Mouse (Mus musculus) hindlimb bud, embryonic 11.5 days (tissue): ENCODE data around the gene Mid1.
"Not testable (repeated sequence)": the region's sequence is repeated elsewhere in the genome, so short reads cannot be mapped to it uniquely, and the experiment has no call there.

Source experiments
- DNase-seq: peaks from one replicate; pipeline ENCODE4 v3.0.0-alpha.2; 2012; ENCODE audit warnings: low read depth, low spot score; ENCODE audit errors: extremely low spot score

Gene Mid1

GRCm38 (mm10) chrX:169998559-169999219 is 313.7 kb downstream of the Mid1 start:
- not testable (repeated sequence) for DNase-seq

DNA sequence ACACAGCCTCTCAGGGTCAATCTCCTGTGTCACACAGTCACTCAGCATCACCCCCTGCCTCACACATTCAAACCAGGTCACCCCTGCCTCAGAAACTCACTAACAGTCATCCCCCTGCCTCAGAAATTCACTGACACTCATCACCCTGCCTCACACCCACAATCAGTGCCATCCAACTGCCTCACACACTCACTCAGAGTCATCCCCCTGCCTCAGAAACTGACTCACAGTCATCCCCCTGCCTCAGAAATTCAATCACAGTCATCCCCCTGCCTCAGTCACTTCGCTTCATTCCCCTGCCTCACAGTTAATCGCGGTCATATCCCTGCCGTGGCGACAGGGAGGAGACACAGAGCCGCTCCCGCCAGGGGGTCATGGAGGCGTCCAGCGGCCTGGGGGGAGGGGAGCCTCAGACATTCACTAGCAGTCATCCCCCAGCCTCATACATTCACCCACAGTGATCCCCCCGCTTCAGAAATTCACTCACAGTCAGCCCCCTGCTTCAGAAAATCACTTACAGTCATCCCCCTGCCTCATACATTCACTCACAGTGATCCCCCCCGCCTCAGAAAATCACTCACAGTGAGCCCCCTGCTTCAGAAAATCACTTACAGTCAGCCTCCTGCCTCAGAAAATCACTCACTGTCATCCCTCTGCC is 314.4 kb downstream of the Mid1 start:
- DNase-seq = not testable (repeated sequence)

DNA sequence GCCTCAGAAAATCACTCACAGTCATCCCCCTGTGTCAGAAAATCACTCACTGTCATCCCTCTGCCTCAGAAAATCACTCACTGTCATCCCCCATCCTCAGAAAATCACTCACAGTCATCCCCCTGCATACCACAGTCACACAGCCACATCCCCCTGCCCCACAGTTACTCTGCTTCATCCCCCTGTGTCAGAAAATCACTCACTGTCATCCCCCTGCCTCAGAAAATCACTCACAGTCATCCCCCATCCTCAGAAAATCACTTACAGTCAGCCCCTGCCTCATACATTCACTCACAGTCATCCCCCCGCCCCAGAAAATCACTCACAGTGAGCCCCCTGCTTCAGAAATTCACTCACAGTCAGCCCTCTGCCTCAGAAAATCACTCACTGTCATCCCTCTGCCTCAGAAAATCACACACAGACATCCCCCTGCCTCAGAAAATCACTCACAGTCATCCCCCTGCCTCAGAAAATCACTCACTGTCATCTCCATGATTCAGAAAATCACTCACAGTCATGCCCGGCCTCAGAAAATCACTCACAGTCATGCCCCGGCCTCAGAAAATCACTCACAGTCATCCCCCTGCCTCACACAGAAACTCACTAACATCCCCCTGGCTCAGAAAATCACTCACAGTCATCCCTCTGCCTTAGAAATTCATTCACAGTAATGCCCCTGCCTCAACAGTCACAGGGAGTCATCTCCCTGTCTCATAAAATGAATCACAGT is 315.1 kb downstream of the Mid1 start:
- not testable (repeated sequence) for DNase-seq

DNA sequence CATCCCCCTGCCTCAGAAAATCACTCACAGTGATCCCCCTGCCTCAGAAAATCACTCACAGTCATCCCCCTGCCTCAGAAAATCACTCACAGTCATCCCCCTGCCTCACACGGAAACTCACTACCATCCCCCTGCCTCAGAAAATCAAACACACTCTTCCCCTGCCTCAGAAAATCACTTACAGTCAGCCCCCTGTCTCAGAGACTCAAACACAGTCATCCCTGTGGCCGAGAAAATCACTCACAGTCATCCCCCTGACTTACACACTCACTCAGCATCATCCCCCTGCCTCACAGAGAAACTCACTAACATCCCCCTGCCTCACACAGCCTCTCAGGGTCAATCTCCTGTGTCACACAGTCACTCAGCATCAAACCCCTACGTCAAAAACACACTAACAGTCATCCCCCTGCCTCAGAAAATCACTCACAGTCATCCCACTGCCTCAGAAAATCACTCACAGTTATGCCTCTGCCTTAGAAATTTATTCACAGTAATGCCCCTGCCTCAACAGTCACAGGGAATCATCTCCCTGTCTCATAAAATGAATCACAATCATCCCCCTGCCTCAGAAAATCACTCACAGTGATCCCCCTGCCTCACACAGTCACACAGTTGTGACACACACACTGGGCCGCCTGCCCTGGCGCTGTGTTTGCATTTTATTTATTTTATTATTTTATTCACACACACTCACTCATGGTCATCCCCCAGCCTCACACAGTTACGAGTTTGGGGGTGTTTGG is 315.8 kb downstream of the Mid1 start:
- DNase-seq = not testable (repeated sequence)

DNA sequence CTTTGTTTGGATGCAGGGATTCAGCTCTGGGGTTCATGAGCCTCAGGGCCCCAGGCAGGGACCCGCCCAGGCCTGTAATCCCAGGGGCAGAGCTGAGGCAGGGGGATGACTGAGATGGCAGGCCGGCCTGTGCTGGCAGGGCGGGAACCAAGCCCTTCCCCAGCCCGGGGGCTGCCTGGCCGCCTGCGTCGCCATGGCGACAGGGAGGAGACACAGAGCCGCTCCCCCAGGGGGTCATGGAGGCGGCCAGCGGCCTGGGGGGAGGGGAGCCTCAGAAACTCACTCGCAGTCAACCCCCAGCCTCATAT is 316.3 kb downstream of the Mid1 start:
- not testable (repeated sequence) for DNase-seq

GRCm38 (mm10) chrX:170002510-170003197 is 317.7 kb downstream of the Mid1 start:
- not testable (repeated sequence) for DNase-seq

DNA sequence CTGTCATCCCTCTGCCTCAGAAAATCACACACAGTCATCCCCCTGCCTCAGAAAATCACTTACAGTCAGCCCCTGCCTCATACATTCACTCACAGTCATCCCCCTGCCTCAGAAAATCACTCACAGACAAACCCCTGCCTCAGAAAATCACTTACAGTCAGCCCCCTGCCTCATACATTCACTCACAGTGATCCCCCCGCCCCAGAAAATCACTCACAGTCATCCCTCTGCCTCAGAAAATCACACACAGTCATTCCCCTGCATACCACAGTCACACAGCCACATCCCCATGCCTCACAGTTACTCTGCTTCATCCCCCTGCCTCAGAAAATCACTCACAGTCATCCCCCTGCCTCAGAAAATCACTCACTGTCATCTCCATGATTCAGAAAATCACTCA is 318.5 kb downstream of the Mid1 start:
- DNase-seq = not testable (repeated sequence)

DNA sequence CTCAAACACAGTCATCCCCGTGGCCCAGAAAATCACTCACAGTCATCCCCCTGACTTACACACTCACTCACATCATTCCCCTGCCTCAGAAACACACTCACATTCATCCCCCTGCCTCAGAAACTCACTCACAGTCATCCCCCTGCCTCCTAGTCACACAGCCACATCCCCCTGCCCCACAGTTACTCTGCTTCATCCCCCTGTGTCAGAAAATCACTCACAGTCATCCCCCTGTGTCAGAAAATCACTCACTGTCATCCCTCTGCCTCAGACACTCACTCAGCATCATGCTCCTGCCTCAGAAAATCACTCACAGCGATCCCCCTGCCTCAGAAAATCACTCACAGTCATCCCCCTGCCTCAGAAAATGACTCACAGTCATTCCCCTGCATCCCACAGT is 319.2 kb downstream of the Mid1 start:
- not testable (repeated sequence) for DNase-seq

DNA sequence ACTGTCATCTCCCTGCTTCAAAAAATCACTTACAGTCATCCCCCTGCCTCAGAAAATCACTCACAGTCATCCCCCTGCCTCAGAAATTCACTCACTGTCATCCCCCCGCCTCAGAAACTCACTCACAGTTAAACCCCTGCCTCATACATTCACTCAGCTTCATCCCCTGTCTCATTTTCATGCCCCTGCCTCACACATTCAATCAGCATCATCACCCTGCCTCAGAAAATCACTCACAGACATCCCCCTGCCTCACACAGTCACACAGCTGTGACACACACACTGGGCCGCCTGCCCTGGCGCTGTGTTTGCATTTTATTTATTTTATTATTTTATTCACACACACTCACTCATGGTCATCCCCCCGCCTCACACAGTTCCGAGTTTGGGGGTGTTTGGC is 319.8 kb downstream of the Mid1 start:
- not testable (repeated sequence) for DNase-seq

DNA sequence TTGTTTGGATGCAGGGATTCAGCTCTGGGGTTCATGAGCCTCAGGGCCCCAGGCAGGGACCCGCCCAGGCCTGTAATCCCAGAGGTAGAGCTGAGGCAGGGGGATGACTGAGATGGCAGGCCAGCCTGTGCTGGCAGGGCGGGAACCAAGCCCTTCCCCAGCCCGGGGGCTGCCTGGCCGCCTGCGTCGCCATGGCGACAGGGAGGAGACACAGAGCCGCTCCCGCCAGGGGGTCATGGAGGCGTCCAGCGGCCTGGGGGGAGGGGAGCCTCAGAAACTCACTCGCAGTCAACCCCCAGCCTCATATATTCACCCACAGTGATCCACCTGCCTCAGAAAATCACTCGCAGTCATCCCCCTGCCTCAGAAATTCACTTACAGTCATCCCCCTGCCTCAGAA is 320.2 kb downstream of the Mid1 start:
- not testable (repeated sequence) for DNase-seq

DNA sequence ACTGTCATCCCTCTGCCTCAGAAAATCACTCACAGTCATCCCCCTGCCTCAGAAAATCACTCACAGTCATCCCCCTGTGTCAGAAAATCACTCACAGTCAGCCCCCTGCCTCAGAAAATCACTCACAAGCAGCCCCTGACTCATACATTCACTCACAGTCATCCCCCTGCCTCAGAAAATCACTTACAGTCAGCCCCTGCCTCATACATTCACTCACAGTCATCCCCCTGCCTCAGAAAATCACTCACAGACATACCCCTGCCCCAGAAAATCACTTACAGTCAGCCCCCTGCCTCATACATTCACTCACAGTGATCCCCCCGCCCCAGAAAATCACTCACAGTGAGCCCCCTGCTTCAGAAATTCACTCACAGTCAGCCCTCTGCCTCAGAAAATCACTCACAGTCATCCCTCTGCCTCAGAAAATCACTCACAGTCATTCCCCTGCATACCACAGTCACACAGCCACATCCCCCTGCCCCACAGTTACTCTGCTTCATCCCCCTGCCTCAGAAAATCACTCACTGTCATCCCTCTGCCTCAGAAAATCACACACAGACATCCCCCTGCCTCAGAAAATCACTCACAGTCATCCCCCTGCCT is 320.8 kb downstream of the Mid1 start:
- DNase-seq = not testable (repeated sequence)

GRCm38 (mm10) chrX:170006694-170007247 is 321.8 kb downstream of the Mid1 start:
- DNase-seq = not testable (repeated sequence)

- not testable (repeated sequence) for DNase-seq
Observed at GRCm38 (mm10) chrX:170007375-170008178, 322.6 kb downstream of the Mid1 start.

DNA sequence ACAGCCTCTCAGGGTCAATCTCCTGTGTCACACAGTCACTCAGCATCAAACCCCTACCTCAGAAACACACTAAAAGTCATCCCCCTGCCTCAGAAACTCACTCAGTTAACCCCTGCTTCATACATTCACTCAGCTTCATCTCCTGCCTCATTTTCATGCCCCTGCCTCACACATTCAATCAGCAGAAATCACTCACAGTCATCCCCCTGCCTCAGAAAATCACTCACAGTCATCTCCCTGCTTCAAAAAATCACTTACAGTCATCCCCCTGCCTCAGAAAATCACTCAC is 323.1 kb downstream of the Mid1 start:
- not testable (repeated sequence) for DNase-seq

DNA sequence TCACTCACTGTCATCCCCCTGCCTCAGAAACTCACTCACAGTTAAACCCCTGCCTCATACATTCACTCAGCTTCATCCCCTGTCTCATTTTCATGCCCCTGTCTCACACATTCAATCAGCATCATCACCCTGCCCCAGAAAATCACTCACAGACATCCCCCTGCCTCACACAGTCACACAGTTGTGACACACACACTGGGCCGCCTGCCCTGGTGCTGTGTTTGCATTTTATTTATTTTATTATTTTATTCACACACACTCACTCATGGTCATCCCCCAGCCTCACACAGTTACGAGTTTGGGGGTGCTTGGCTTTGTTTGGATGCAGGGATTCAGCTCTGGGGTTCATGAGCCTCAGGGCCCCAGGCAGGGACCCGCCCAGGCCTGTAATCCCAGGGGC is 323.6 kb downstream of the Mid1 start:
- DNase-seq = not testable (repeated sequence)

GRCm38 (mm10) chrX:170009016-170009750 is 324.2 kb downstream of the Mid1 start, which contains the start of gene Gm21887:
Gene Gm21887, plus strand, starts transcription at chrX:170009659.
- DNase-seq = not testable (repeated sequence)

GRCm38 (mm10) chrX:170009801-170010221 is 324.8 kb downstream of the Mid1 start:
- DNase-seq = peak; percentile 100
